Mouse (Mus musculus) kidney, postnatal 0 days (tissue): ENCODE data around the gene Rpl23. TPM values are rescaled to one million over a fixed set of nuclear protein-coding genes. Genes with fewer than 3 reads are reported as not detected.

Source experiments
- ATAC-seq: fragments of 200-750 bp; cut with Nextera tagmentation; replicated peaks from 2 replicates; pipeline ENCODE4 v1.8.0; 2017; ENCODE audit warnings: low read depth, moderate number of reproducible peaks, moderate TSS enrichment, moderate library complexity; ENCODE audit not compliant: low FRiP score
- DNase-seq: peaks from one replicate; pipeline ENCODE4 v3.0.0-alpha.2; 2016; ENCODE audit warnings: low spot score
- H3K27ac ChIP-seq: fragments of 300-500 bp; sonication (generic); 2 replicates; pipeline ENCODE4 v1.5.1; 2014; ENCODE audit warnings: mild to moderate bottlenecking
- H3K27me3 ChIP-seq: fragments of 300-500 bp; sonication (generic); 2 replicates; pipeline ENCODE4 v1.6.1; 2014; ENCODE audit warnings: low read length, mixed read lengths; ENCODE audit not compliant: insufficient read depth
- H3K36me3 ChIP-seq: fragments of 300-500 bp; sonication (generic); 2 replicates; pipeline ENCODE4 v1.6.1; 2014; ENCODE audit warnings: low read length, mixed read lengths; ENCODE audit not compliant: insufficient read depth
- H3K4me1 ChIP-seq: fragments of 300-500 bp; sonication (generic); replicated peaks from 2 replicates; pipeline ENCODE4 v1.6.1; 2014; ENCODE audit warnings: antibody characterized with exemption, low read length, mixed read lengths; ENCODE audit not compliant: insufficient read depth
- H3K4me2 ChIP-seq: fragments of 300-500 bp; sonication (generic); 2 replicates; pipeline ENCODE4 v1.6.1; 2014; ENCODE audit warnings: mild to moderate bottlenecking, low read length, moderate library complexity, mixed read lengths
- H3K4me3 ChIP-seq: fragments of 300-500 bp; sonication (generic); replicated peaks from 2 replicates; pipeline ENCODE4 v1.5.1; 2014; ENCODE audit warnings: low read depth, low read length
- H3K9ac ChIP-seq: fragments of 300-500 bp; sonication (generic); 2 replicates; pipeline ENCODE4 v1.6.1; 2014; ENCODE audit warnings: low read depth, low read length
- H3K9me3 ChIP-seq: fragments of 300-500 bp; sonication (generic); replicated peaks from 2 replicates; pipeline ENCODE4 v1.6.1; 2016; ENCODE audit warnings: low read length, inconsistent platforms, mixed read lengths
- CTCF ChIP-seq: IDR thresholded peaks from 2 replicates; pipeline ENCODE4 v1.5.1; 2016; ENCODE audit warnings: antibody characterized with exemption, low read depth, mild to moderate bottlenecking, moderate library complexity
- WGBS: fragments of 180-500 bp; shearing (Covaris S2); extraction: QIAGEN DNeasy Blood & Tissue Kit; methylation state at CpG from one replicate; pipeline ENCODE4 v1.1.7; 2014; 5-methylcytosine and 5-hydroxymethylcytosine counted together
- polyA plus RNA-seq: library from polyadenylated mRNA; unstranded; fragments of >200 nt; fragmentation: Nextera tagmentation; extraction: Ambion mirVana; gene quantifications from 2 replicates; pipeline ENCODE4 v1.2.1, GENCODE M21; 2015

Rpl23 gene
- polyA plus RNA-seq, 1 experiment from 2014 or later, result 863 TPM

GRCm38 (mm10) chr11:97817379-97817778 is 35.1 kb upstream of the Rpl23 start:
- Histone ChIP-seq H3K4me3 (no peak overlapping the region), H3K36me3 (peaks cover 28% of the 10 kb centered on the region), H3K4me1 (peaks cover 46% of the 10 kb centered on the region), H3K9ac (no peak overlapping the region), H3K27me3 (no peaks in the 10 kb centered on the region), H3K4me2 (no peak overlapping the region), H3K27ac (no peak overlapping the region), H3K9me3 (no peaks in the 10 kb centered on the region)
- ATAC-seq (no peak), DNase-seq (no peak)
- WGBS, result 30% methylated on average over 5 of the region's 5 CpGs
- TF ChIP-seq CTCF, result no peak

DNA sequence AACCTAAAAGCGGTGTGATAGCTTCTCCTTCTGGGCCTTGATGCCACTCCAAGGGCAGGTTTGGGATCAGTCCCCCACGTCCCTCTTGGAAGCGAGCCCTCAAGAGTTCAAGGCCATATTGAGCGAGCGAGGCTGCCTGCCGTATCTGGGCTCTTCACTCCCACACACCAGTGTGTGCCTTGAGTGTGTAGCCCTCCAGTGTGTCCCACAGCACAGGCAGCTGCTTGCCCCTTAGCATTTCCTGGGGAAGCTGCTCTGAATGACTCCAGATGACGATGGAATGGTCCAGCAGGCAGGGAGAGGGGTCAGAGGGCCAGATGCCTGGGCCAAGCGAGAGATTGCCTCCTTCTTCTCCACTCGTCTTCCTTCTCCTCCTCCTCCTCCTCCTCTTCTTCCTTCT is 34.7 kb upstream of the Rpl23 start:
- H3K27ac ChIP-seq, result peak overlapping the region; percentile 62
- H3K9ac ChIP-seq, result no peak overlapping the region
- no peak for ATAC-seq
- H3K36me3 ChIP-seq, result peaks cover 28% of the 10 kb centered on the region
- 33% methylated on average over 9 of the region's 9 CpGs for WGBS
- H3K9me3 ChIP-seq, result no peaks in the 10 kb centered on the region
- no peak for TF ChIP-seq CTCF
- no peaks in the 10 kb centered on the region for H3K27me3 ChIP-seq
- H3K4me1 ChIP-seq, result peaks cover 49% of the 10 kb centered on the region
- H3K4me3 ChIP-seq, result no peak overlapping the region
- no peak overlapping the region for H3K4me2 ChIP-seq
- DNase-seq, result no peak

DNA sequence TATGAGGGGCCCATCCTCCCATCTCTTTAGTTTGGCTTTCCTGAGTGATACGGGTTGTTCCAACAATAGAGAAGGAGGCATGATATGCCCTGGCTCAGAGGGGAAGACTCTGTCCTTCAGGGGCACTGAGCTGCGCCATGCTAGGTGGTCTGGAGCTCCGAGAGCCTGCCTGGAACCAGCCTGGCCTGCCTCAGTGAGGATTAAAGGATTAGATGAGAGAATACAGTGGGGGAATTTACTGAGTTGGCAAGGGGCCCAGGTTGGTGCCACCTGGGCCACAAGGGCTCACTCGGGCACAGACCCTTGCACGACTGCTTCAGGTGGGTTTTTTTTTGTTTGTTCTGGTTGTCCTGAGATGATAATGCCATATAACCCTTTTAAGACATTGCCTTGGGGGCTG is 33.9 kb upstream of the Rpl23 start:
- Histone ChIP-seq H3K27ac (no peak overlapping the region), H3K9me3 (no peaks in the 10 kb centered on the region), H3K36me3 (peaks cover 24% of the 10 kb centered on the region), H3K9ac (0 out of 2 replicates have a peak overlapping the region, but pooled peaks have one; percentile 0), H3K4me1 (peaks cover 57% of the 10 kb centered on the region), H3K4me3 (no peak overlapping the region), H3K4me2 (no peak overlapping the region), H3K27me3 (no peaks in the 10 kb centered on the region)
- 71% methylated on average over 5 of the region's 5 CpGs for WGBS
- ATAC-seq (no peak), DNase-seq (no peak)
- no peak for TF ChIP-seq CTCF

DNA sequence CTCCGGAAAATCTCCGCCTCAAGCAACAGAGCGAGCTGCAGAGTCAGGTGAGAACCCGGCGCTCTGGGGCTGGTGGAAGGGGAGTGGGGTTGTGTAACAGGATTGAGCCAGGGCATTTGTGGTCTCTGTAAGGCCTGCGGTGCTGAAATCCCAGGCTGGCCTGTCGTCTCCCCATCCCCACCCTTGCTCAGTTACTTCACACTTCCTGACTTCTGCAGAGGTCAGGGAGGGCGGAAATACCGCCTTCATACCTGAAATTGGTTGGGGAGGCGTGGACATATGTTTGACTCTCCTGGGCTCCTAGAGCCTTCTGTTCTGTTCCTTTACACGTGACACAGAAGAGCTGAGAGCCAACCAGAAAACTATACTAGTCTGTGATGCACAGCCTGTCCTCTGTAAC is 33.5 kb upstream of the Rpl23 start:
- 78% methylated on average over 11 of the region's 11 CpGs for WGBS
- no peaks in the 10 kb centered on the region for H3K9me3 ChIP-seq
- no peak for TF ChIP-seq CTCF
- no peak overlapping the region for H3K4me2 ChIP-seq
- no peaks in the 10 kb centered on the region for H3K27me3 ChIP-seq
- H3K27ac ChIP-seq, result no peak overlapping the region
- no peak overlapping the region for H3K4me3 ChIP-seq
- peaks cover 60% of the 10 kb centered on the region for H3K4me1 ChIP-seq
- 0 out of 2 replicates have a peak overlapping the region, but pooled peaks have one; percentile 0 for H3K9ac ChIP-seq
- peaks cover 24% of the 10 kb centered on the region for H3K36me3 ChIP-seq
- DNase-seq (no peak), ATAC-seq (no peak)

GRCm38 (mm10) chr11:97813746-97814515 is 31.7 kb upstream of the Rpl23 start:
- TF ChIP-seq CTCF, result no peak
- Histone ChIP-seq H3K4me2 (no peak overlapping the region), H3K36me3 (peaks cover 30% of the 10 kb centered on the region), H3K4me3 (no peak overlapping the region), H3K27ac (peak overlapping the region; percentile 68), H3K9me3 (no peaks in the 10 kb centered on the region), H3K4me1 (peaks cover 78% of the 10 kb centered on the region), H3K9ac (no peak overlapping the region), H3K27me3 (no peaks in the 10 kb centered on the region)
- peak; percentile 44 for ATAC-seq
- 46% methylated on average over 17 of the region's 17 CpGs for WGBS
- no peak for DNase-seq

- no peak overlapping the region for H3K4me2 ChIP-seq
These were observed 30.8 kb upstream of the Rpl23 start for GRCm38 (mm10) chr11:97813085-97813484.

More at GRCm38 (mm10) chr11:97813085-97813484, 30.8 kb upstream of the Rpl23 start:
- H3K36me3 ChIP-seq, result peaks cover 32% of the 10 kb centered on the region
- DNase-seq, result no peak
- H3K9ac ChIP-seq, result 0 out of 2 replicates have a peak overlapping the region, but pooled peaks have one; percentile 13
- no peaks in the 10 kb centered on the region for H3K27me3 ChIP-seq
- 50% methylated on average over 7 of the region's 7 CpGs for WGBS
- no peaks in the 10 kb centered on the region for H3K9me3 ChIP-seq
- TF ChIP-seq CTCF, result no peak
- ATAC-seq, result no peak
- H3K27ac ChIP-seq, result peak overlapping the region; percentile 68
- peaks cover 79% of the 10 kb centered on the region for H3K4me1 ChIP-seq
- no peak overlapping the region for H3K4me3 ChIP-seq
